Mouse (Mus musculus) G1E (cell line): ENCODE data around the gene Hipk2.

Experiments used
- CTCF ChIP-seq: IDR thresholded peaks from 2 replicates; pipeline ENCODE4 v1.5.1; 2012; ENCODE audit warnings: low read depth, low read length, inconsistent platforms, mixed read lengths
- GATA1 ChIP-seq: IDR thresholded peaks from 2 replicates; pipeline ENCODE4 v1.6.1; 2012; ENCODE audit warnings: borderline replicate concordance, low read length, inconsistent platforms, mixed read lengths
- TAL1 ChIP-seq: conservative IDR thresholded peaks from 2 replicates; pipeline ENCODE4 v1.6.1; 2012; ENCODE audit warnings: low read depth, low read length, inconsistent platforms, mixed read lengths

DNA sequence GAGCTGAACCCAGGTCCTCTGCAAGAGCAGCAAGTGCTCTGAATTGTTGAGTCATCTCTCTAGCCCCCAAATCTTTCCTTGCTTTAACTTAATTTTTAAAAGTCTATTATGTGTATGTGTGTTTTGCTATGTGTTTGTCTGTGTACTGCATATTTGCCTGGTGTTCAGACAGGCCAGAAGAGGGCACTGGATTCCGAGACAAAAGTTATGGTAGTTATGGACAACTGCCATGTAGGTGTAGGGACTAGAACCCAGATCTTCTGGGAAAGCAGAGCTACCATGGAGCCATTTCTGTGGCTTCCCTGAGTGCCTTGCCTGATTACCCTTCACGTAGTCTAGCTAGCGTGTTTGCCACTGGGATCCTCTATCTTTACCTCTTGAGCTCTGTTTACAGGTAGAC, 134.9 kb downstream of the Hipk2 start:
- TF ChIP-seq CTCF (no peak), TAL1 (no peak), GATA1 (no peak)
